Mouse (Mus musculus) liver, embryonic 16.5 days (tissue): ENCODE results near the gene Dppa4. TPM values are rescaled to one million over a fixed set of nuclear protein-coding genes. Genes with fewer than 3 reads are reported as not detected.

Experiments
- polyA plus RNA-seq: library from polyadenylated mRNA; unstranded; fragments of >200 nt; fragmentation: Nextera tagmentation; extraction: Ambion mirVana; gene quantifications from 2 replicates; pipeline ENCODE4 v1.2.1, GENCODE M21; 2015

The Dppa4 gene
- polyA plus RNA-seq, 1 experiment from 2014 or later = not detected

Other genes starting within 250 kb of the Dppa4 start
- gene Dppa2, start 20.2 kb downstream of the Dppa4 start, polyA plus RNA-seq = not detected in 2 replicates
- gene Gm5485, start 128.7 kb downstream of the Dppa4 start, polyA plus RNA-seq = not detected in 2 replicates
- gene Morc1, start 147.5 kb downstream of the Dppa4 start, polyA plus RNA-seq = not detected in 2 replicates